Mouse (Mus musculus): ENCODE results near the gene Rnf220. TPM values are rescaled to one million over a fixed set of nuclear protein-coding genes. Genes with fewer than 3 reads are reported as not detected.

The Rnf220 gene
- polyA plus RNA-seq, 1 experiment: 112 TPM

DNA sequence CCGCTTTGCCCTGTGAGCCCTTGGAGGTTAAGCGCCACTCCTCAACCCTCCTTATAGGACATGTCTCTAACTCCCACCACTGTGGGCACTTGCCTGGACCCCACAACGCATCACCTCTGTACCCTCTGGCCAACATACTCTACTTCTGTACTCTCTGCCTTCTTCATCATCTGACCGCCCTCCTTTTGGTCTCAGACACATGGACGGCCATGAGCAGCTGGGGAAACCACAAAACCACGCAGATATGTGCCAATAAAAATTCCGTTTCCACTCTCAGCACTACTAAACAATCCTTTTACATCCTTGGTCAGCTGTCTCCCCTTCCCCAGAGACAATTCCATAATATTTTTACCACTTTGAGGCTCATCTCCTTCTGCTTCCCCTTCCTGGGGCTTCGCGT, 178.3 kb downstream of the Rnf220 start:
- TF ChIP-seq GATA1 (IDR thresholded peaks at IDR 0.05; ENCODE audit: low read length): no peak

DNA sequence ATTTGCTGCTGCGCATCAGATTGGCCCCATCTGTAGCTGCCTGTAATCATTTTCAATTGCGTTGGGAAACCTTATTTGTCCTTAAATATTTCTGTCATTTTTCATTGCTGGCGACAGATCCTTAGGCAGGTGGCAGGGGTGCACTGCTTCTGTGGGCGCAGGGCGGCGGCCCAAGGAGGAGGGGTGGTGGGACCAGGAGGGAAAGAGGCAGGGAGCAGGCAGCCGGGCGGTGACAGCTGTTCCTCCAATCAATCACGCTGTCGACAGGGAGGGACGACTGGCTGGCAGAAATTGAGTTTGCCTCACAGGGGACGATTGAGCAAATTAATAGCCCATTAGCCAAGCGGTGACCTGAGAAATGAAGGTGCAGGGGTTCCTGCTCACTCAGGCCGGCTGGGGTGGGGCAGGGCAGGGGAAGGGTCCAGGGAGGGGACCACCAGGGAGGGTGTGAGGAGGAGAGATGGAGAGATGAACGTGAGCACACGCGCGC, 179.1 kb downstream of the Rnf220 start:
- no peak for TF ChIP-seq GATA1 (IDR thresholded peaks at IDR 0.05; ENCODE audit: low read length)

DNA sequence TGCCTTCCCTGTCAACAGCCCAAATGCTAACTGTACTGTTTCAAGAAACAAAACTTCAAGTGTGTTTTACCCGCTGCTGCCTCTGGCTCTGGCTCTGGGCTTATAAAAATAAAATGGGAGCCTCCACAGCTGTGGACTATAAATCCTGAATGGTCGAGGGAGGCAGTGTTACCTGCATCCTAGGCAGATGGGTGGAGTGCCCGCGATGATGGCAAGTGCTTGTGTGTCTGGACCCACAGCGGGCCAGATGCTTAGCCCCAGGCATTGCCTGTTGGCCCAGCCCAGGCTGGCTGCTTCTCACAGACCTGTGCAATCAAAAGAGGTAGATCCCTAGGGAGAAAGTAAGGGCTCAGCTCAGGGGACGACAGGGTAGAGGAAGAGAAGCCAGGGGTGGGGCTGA, 180.1 kb downstream of the Rnf220 start:
- no peak for TF ChIP-seq GATA1 (IDR thresholded peaks at IDR 0.05; ENCODE audit: low read length)

DNA sequence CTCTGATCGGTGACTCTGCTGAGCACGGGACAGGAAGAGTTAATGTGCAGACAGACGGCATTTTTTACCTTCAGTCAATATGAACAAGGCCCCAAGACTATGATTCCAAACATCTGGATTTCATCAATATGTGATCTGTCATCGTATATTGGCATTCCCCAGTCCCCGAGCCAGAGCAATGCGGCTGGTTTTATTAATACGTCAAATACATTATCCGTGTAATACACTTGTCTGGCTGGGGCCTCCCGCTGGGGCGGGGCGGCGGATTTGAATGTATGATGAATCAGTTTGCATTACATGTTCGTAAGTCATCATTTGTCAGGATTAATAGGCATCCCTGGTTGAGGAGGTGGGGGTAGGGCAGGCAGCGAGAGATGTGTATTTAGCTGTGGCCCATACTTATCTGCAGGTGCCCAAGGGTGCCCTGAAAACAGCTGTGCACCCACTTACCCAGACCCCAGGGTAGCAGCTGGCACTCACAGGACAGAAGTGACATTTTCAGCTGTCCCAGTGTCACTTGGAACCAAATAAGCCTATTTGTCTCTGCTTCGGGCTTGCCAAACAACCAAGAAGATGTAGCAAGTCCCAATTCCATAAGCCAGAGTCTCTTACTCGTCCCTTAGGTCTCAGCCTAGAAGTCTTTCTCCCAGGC, 181.9 kb downstream of the Rnf220 start:
- no peak for TF ChIP-seq GATA1 (IDR thresholded peaks at IDR 0.05; ENCODE audit: low read length)

DNA sequence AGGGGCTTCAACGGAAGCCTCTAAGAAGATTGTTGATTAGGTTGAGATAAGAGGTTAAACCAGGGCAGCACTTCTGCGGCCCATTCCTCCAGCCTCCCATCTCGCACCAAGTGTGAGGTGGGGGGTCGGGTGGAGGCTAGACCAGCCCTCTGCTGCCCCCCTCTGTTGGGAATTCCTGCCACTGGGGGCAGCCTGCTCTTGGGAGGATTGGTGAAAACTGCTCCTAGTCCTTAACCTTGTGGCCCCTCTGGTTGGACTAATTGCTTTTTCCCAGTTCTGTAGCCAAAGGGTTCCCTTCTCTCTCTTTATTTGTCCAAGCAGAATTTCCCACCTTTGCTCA, 183.8 kb downstream of the Rnf220 start:
- no peak for TF ChIP-seq GATA1 (IDR thresholded peaks at IDR 0.05; ENCODE audit: low read length)

DNA sequence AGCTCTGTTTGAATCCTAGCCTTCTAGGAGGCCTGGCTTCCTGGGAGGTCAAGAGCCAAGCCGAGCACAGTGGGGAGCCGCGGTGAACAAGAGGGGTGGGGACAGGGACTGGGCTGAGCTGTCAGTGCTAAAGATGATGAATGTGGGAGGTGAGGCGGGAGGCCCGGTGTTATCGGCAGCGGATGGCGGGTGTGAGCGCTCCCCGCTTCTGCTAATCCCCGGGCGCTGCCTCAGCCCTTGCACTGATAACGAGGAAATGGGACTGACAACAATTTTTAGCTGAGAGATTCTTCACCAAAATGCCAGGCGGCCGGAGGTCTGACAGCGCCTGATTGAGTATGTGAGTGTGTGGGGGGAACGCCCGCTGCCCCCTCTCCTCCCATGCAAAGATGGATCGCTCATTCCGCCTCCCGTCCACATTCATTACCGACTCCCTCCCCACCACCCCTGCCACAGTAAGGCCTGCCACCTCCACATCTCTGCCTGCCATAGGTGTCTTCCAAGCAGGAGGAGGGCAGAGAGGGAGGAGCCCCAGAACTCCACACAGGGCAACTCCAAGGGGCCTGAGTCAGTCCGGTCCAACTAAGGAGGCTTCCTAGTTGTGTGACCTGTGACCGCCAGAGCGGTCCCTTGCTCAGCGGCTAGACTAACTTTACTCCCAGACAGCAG, 184.3 kb downstream of the Rnf220 start:
- TF ChIP-seq GATA1 (IDR thresholded peaks at IDR 0.05; ENCODE audit: low read length): peak; percentile 60

DNA sequence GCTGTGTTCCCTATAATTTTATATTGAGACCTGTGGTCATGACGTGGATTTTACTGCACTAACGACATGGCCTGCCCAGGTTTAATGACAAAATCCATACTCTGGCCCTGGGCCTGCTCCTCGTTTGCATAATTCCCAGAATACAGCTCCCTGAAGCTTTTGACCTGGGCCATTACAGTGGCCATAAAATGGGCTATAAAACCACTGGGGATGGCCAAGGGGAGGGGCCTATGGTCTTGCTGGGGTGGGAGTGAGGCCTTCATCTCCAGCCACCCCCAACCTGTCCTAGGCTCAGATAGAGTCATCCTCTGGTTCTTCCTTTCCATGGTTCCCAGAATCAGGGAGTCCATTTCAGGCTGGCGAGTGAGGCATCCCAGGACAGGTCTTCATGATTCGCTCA, 185.0 kb downstream of the Rnf220 start:
- TF ChIP-seq GATA1 (IDR thresholded peaks at IDR 0.05; ENCODE audit: low read length): no peak

DNA sequence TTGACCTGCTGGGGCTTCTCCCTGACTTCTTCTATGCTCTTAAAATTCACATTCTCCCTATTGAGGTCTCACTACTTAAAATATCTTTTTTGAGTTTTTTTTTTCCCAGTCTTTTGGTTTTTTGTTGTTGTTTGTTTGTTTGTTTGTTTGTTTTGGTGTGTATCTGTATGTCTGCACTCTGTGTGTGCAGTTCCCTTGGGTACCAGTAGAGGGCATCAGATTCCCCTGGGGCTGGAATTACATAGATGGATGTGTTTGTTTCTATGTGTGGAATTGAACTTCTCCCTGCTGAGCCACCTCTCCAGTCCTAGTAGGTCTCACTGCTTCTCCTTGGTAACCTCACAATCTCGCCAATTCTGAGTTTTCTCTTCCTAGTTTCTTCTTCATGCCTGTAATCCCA, 187.4 kb downstream of the Rnf220 start:
- TF ChIP-seq GATA1 (IDR thresholded peaks at IDR 0.05; ENCODE audit: low read length): no peak

DNA sequence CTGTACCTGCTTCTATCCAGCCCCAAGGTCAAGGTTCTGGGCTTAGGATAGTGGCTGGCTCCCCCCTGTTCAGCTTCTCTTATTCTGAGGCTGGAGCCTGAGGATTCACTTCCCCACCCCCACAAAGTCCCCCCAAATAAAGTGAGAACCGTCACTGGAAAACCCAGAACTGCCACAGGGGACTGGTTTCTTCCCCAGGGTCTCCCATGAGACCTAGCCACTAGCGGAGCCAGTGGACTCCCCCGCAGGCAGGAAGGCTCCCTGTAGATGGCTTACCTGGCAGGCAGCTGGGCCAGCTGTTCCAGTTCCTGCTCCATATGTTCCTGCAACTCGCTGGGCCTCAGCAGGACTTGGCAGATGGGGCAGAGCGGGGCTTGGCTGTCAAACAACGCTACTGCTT, 189.6 kb downstream of the Rnf220 start:
- TF ChIP-seq GATA1 (IDR thresholded peaks at IDR 0.05; ENCODE audit: low read length): no peak

DNA sequence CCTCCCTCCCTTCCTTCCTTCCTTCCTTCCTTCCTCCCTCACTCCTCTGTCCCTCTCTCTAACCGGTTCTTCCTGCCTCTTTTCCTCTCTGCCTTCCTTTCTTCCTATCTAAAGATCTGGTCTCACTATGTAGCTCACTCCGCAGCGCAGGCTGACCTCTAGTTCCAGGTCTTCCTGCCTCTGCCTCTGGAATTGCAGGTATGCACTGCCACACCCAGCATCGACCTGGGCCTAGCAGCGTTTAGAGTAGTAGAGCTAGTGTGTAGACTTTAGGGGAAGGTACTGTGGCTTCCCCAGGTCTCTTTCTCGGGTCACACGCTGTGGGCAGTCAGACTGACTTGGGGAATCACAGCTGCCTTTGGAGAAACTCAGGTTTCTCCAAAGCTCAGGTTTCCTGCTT, 191.4 kb downstream of the Rnf220 start:
- no peak for TF ChIP-seq GATA1 (IDR thresholded peaks at IDR 0.05; ENCODE audit: low read length)

DNA sequence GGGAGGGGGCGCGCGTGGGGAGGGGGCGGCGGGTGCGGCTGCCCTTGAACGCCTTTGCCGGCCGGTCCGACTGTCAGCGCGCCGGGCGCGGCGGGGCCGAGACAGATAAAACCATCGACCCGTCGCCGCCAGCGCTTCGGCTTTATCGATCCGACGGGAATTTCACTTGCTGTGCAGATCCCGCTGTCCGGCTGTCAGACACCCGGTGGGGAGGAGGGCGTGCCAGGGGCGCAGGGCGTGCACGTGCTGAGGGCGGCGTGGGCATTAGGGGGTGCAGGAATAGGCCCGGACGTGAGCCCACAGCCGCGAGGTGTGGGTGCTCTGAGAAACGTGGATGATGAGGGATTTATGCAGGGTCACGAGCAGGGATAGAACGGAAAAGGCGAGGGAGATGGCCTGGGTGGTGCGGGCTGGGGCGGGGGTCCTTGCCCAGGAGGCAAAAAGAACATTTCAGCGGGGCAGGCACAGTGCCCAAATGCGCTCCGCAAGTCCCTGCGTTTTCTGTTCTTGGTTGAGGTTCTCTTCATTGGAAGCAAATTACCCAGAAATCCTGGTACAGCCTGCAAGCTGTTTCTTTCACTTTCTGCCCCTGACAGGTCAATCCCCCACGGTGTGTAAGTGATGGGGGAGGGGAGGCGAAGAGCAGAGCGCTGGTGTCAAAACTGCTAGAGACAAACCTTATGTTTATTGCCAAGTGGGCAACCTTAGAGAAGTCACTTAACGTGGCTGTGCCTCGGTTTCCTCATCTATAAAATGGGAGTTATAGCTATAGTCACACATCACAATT, 192.4 kb downstream of the Rnf220 start:
- no peak for TF ChIP-seq GATA1 (IDR thresholded peaks at IDR 0.05; ENCODE audit: low read length)

DNA sequence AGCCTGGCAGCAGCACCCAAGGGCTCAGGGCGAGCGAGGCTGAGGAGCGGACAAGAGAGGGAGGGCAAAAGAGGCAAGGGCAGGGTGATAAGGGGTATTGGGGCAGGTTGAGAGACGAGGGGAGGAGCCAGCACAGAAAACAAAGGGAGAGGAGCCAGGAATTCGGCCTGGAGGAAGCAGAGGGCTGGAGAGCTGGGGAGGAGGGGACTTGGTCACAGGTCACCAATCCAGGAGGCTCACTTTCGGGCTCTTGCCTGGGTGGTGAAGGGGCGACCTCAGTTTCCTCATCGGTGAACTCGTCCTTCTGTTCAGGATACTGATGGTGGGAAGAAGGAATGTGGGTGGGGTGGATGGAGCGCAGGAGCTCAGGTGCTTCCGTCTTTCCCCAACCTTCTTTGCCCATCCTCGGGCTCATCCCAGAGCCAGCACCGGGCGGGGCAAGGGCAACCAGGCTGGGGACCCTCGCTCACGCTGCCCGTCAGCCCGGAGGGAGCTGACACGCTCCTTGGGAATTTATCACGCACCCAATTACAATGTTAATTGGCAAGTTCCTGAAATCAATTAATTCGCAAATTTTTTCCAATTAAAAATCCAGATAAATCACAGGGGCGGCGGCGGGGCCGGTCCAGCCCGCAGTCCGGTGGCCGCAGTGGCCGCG, 193.1 kb downstream of the Rnf220 start:
- no peak for TF ChIP-seq GATA1 (IDR thresholded peaks at IDR 0.05; ENCODE audit: low read length)

DNA sequence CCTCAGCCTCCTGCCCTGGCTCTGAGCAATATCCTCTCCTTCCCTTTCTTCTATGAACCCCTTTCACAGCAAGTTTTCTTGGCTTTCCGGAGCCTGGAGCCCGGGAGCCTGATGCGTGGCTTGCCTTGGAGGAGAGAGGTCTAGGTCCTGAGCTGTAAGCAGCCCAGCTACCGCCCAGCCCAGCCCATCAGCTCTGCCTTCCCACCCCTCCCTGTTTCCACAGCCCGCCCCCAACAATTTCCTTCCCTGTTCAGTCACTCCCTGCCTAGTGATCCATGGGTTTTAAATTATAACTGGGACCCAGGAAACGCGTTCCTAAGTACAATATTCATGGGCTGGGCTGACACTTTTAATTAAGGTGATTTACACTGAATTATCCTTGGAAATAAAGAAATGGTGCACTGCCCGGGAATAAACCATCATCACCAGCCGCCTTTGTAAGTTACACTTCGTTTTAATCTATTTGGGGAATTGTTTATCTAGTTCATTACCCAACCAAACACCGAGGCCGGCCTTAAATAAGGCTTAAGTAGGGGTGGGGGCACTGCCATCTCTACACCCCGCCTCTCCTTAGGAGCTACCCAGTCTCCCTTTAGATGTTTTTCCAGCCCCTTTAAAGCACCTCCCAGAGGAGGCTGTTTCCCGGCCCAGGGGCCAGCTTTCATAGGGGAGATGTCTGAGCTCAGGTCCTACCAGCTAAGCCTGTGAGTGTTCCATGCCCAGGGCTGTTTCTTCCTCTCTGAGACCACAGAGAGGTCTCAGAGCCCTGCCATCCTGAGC, 194.6 kb downstream of the Rnf220 start:
- TF ChIP-seq GATA1 (IDR thresholded peaks at IDR 0.05; ENCODE audit: low read length): no peak

DNA sequence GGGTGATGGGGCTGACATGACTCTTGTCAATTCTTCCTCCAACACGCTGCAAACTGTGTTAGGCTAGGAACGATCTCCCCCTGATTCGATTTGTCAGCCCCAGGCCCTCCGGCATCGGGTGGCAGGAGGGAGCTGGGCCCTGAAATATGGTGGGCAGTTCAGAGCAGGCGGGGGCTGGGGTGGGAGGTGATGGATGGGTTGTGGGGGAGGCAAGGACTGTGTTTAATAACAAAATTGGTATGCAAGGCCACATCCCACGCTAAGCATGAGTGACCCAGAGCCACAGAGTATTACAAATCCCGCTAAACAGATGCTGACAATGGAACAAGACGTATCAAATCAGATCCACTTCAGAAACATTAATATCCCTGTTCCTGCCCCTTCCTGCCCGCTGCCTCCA, 196.9 kb downstream of the Rnf220 start:
- no peak for TF ChIP-seq GATA1 (IDR thresholded peaks at IDR 0.05; ENCODE audit: low read length)

DNA sequence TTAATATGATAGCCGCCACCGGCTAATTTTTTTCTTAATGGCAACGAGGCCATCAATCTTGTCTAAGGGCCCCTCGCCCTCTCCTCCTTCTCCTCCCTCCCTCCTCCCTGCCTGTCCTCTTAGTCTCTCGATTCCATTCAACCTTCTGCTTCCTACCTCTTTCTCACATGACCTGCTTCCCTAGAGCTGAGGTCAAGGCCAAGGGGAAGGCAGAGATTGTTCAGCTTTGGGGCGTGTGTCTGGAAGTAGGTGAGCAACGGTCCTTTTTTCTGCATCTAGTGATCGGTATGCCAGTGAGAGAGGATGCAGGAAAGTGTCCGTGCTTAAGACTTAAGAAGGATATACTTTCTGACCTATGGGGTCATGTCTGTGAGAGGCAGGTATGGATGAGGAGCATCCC, 199.0 kb downstream of the Rnf220 start:
- no peak for TF ChIP-seq GATA1 (IDR thresholded peaks at IDR 0.05; ENCODE audit: low read length)
